Mouse (Mus musculus) midbrain, postnatal 0 days (tissue): ENCODE data around the gene Nbea. TPM values are rescaled to one million over a fixed set of nuclear protein-coding genes. Genes with fewer than 3 reads are reported as not detected.
A peak's percentile ranks its signal among the peaks of the same experiment; 100 is the strongest.

ENCODE experiments used
- ATAC-seq: fragments of 200-750 bp; cut with Nextera tagmentation; 2 replicates; pipeline ENCODE4 v1.8.0; 2017; ENCODE audit warnings: moderate number of reproducible peaks, mild to moderate bottlenecking, moderate TSS enrichment, moderate library complexity; ENCODE audit not compliant: low FRiP score
- DNase-seq: peaks from one replicate; pipeline ENCODE4 v3.0.0-alpha.2; 2015; ENCODE audit warnings: low spot score
- H3K27ac ChIP-seq: fragments of 300-500 bp; sonication (generic); 2 replicates; pipeline ENCODE4 v1.5.1; 2014; ENCODE audit warnings: low read depth, mild to moderate bottlenecking, low read length, mixed read lengths
- H3K27me3 ChIP-seq: fragments of 300-500 bp; sonication (generic); 2 replicates; pipeline ENCODE4 v1.6.1; 2014; ENCODE audit warnings: low read length, control low read depth, mixed read lengths; ENCODE audit not compliant: insufficient read depth
- H3K36me3 ChIP-seq: fragments of 300-500 bp; sonication (generic); 2 replicates; pipeline ENCODE4 v1.6.1; 2014; ENCODE audit warnings: low read length, control low read depth, mixed read lengths; ENCODE audit not compliant: insufficient read depth
- H3K4me1 ChIP-seq: fragments of 300-500 bp; sonication (generic); 2 replicates; pipeline ENCODE4 v1.6.1; 2014; ENCODE audit warnings: mild to moderate bottlenecking, control low read depth, antibody characterized with exemption, low read length, mixed read lengths; ENCODE audit not compliant: insufficient read depth
- H3K4me2 ChIP-seq: fragments of 300-500 bp; sonication (generic); 2 replicates; pipeline ENCODE4 v1.6.1; 2014; ENCODE audit warnings: low read depth, mild to moderate bottlenecking, low read length, mixed read lengths; ENCODE audit not compliant: poor library complexity, severe bottlenecking
- H3K4me3 ChIP-seq: fragments of 300-500 bp; sonication (generic); 2 replicates; pipeline ENCODE4 v1.5.1; 2014; ENCODE audit warnings: low read depth, mild to moderate bottlenecking, low read length, moderate library complexity
- H3K9ac ChIP-seq: fragments of 300-500 bp; sonication (generic); replicated peaks from 2 replicates; pipeline ENCODE4 v1.6.1; 2014; ENCODE audit warnings: mild to moderate bottlenecking, low read length, moderate library complexity, mixed read lengths; ENCODE audit not compliant: poor library complexity, severe bottlenecking
- H3K9me3 ChIP-seq: fragments of 300-500 bp; sonication (generic); 2 replicates; pipeline ENCODE4 v1.6.1; 2016; ENCODE audit warnings: low read length, control low read depth
- CTCF ChIP-seq: IDR thresholded peaks from 2 replicates; pipeline ENCODE4 v1.5.1; 2016; ENCODE audit warnings: antibody characterized with exemption, mild to moderate bottlenecking
- WGBS: fragments of 180-500 bp; shearing (Covaris S2); extraction: QIAGEN DNeasy Blood & Tissue Kit; methylation state at CpG from one replicate; pipeline ENCODE4 v1.1.7; 2014; 5-methylcytosine and 5-hydroxymethylcytosine counted together
- polyA plus RNA-seq: library from polyadenylated mRNA; unstranded; fragments of >200 nt; fragmentation: Nextera tagmentation; extraction: Ambion mirVana; gene quantifications from 2 replicates; pipeline ENCODE4 v1.2.1, GENCODE M21; 2015
- total RNA-seq: library from RNA; depleted of rRNA; stranded (reverse); fragments of >200 nt; gene quantifications from 2 replicates; pipeline ENCODE4 v1.2.3, GENCODE M21; 2014

The Nbea gene
- total and polyA plus RNA-seq, 2 experiments from 2014 or later: 46.8 to 202 TPM

GRCm38 (mm10) chr3:55688098-55688497 is 495.4 kb downstream of the Nbea start:
- Histone ChIP-seq H3K36me3 (peaks cover 3% of the 10 kb centered on the region; the same call in 1 of the 2 replicates), H3K4me1 (peaks cover 8% of the 10 kb centered on the region; the same call in 1 of the 2 replicates), H3K4me3 (no peak overlapping the region), H3K27ac (no peak overlapping the region), H3K27me3 (no peaks in the 10 kb centered on the region), H3K4me2 (no peak overlapping the region), H3K9ac (no peak overlapping the region), H3K9me3 (no peaks in the 10 kb centered on the region)
- no peak for ATAC-seq
- no peak for TF ChIP-seq CTCF
- no peak for DNase-seq
- WGBS: 13% methylated on average over 1 of the region's 1 CpGs

DNA sequence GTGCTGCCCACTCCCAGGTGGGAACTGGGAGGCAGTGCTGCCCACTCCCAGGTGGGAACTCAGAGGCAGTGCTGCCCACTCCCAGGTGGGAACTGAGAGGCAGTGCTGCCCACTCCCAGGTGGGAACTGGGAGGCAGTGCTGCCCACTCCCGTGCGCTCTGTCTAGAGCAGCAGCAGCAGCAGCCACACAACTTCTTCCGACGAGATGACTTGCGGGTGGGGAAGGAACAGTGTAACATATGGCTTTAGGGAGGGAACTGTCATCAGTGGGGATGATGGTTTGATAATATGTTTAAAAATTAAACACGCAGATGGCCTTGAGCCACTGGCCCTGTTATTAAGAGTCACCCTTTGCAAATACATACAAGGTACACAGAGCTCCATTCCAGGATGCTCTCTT is 496.5 kb downstream of the Nbea start:
- no peak overlapping the region for H3K4me3 ChIP-seq
- H3K9me3 ChIP-seq: no peaks in the 10 kb centered on the region
- DNase-seq (no peak), ATAC-seq (no peak)
- no peak overlapping the region for H3K4me2 ChIP-seq
- no peak overlapping the region for H3K9ac ChIP-seq
- peak overlapping the region; percentile 9; the same call in 1 of the 2 replicates for H3K27ac ChIP-seq
- 61% methylated on average over 6 of the region's 6 CpGs for WGBS
- H3K4me1 ChIP-seq: peaks cover 8% of the 10 kb centered on the region; the same call in 1 of the 2 replicates
- no peaks in the 10 kb centered on the region for H3K27me3 ChIP-seq
- H3K36me3 ChIP-seq: peaks cover 3% of the 10 kb centered on the region; the same call in 1 of the 2 replicates
- TF ChIP-seq CTCF: no peak

GRCm38 (mm10) chr3:55685627-55686026 is 497.9 kb downstream of the Nbea start:
- WGBS: 46% methylated on average over 6 of the region's 6 CpGs
- TF ChIP-seq CTCF: no peak
- Histone ChIP-seq H3K4me3 (no peak overlapping the region), H3K9me3 (no peaks in the 10 kb centered on the region), H3K4me2 (no peak overlapping the region), H3K9ac (no peak overlapping the region), H3K4me1 (peaks cover 8% of the 10 kb centered on the region; the same call in 1 of the 2 replicates), H3K27ac (no peak overlapping the region; the same call in 1 of the 2 replicates), H3K27me3 (no peaks in the 10 kb centered on the region), H3K36me3 (peaks cover 3% of the 10 kb centered on the region; the same call in 1 of the 2 replicates)
- ATAC-seq: no peak
- DNase-seq: no peak

DNA sequence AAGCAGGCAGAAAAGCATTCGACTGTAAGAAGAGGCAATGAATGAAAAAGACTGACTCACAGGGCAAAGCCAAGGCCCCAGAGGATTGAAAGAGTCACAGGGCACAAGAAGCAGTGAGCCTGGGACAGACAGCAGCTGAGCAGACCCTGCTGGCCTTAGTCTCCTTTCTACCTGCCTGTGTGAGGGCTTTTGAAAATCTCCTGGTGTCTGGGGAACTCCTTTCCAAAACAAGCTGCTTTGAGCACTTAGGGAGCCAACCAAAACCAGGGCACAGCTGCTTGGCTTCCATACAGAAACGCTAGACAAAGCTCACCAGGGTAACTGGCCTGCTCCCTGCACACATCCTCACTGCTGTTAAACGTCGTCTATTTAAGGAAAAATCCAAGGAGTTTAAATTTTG is 498.6 kb downstream of the Nbea start:
- Histone ChIP-seq H3K4me3 (no peak overlapping the region), H3K36me3 (peaks cover 3% of the 10 kb centered on the region; the same call in 1 of the 2 replicates), H3K9me3 (no peaks in the 10 kb centered on the region), H3K4me1 (peaks cover 8% of the 10 kb centered on the region; the same call in 1 of the 2 replicates), H3K4me2 (no peak overlapping the region), H3K9ac (0 out of 2 replicates have a peak overlapping the region, but pooled peaks have one; percentile 14), H3K27me3 (no peaks in the 10 kb centered on the region), H3K27ac (peak overlapping the region; percentile 63)
- ATAC-seq (0 out of 2 replicates have a peak, but pooled peaks have one; percentile 48), DNase-seq (peak; percentile 77)
- TF ChIP-seq CTCF: no peak
- 5% methylated on average over 4 of the region's 4 CpGs for WGBS

GRCm38 (mm10) chr3:55677691-55678090 is 505.8 kb downstream of the Nbea start:
- Histone ChIP-seq H3K9me3 (no peaks in the 10 kb centered on the region), H3K27ac (no peak overlapping the region), H3K4me1 (no peaks in the 10 kb centered on the region), H3K4me2 (no peak overlapping the region), H3K9ac (no peak overlapping the region), H3K27me3 (no peaks in the 10 kb centered on the region), H3K36me3 (no peaks in the 10 kb centered on the region), H3K4me3 (no peak overlapping the region)
- ATAC-seq (no peak), DNase-seq (no peak)
- 66% methylated on average over 2 of the region's 2 CpGs for WGBS
- no peak for TF ChIP-seq CTCF

GRCm38 (mm10) chr3:55674185-55674584 is 509.3 kb downstream of the Nbea start:
- no peak for ATAC-seq
- no peaks in the 10 kb centered on the region for H3K4me1 ChIP-seq
- H3K27me3 ChIP-seq: no peaks in the 10 kb centered on the region
- H3K4me3 ChIP-seq: no peak overlapping the region
- no peak overlapping the region for H3K27ac ChIP-seq
- no peak for TF ChIP-seq CTCF
- no peaks in the 10 kb centered on the region for H3K9me3 ChIP-seq
- WGBS: 71% methylated on average over 7 of the region's 7 CpGs
- no peak overlapping the region for H3K4me2 ChIP-seq
- no peak for DNase-seq
- H3K9ac ChIP-seq: no peak overlapping the region
- H3K36me3 ChIP-seq: no peaks in the 10 kb centered on the region
